ENCODE assay signal across 8 mouse cellular contexts in genomic region chr19:29523230-29523582, GRCm38 (mm10). TPM values are rescaled to one million over a fixed set of nuclear protein-coding genes. Genes with fewer than 3 reads are reported as not detected.
DNase-seq lines count a peak whose midpoint lies in the region; ATAC-seq lines count a peak whose summit lies in the region.

No protein-coding gene starts in this region.

- ATAC-seq in forebrain, embryonic 11.5 days (replicated peaks; ENCODE audit: low FRiP score): no peak
- ATAC-seq in limb, embryonic 12.5 days (ENCODE audit: insufficient number of reproducible peaks, insufficient read depth, low FRiP score, low TSS enrichment, low read depth): no peak
- no peak for ATAC-seq in stomach, embryonic 16.5 days (ENCODE audit: insufficient read depth, low FRiP score)

- peak; percentile 20 for DNase-seq in thymus, postnatal 4 days
- no peak for DNase-seq in thymus, postnatal 14 days
- DNase-seq in forebrain, embryonic 11.5 days (ENCODE audit: low spot score): no peak
- no peak for DNase-seq in cerebellum, postnatal 4 days (ENCODE audit: low spot score in 2 of 2)
- DNase-seq in B cell, adult 2 months: no peak
- no peak for DNase-seq in right cerebral cortex, adult 18-20 months

- no peaks in the 10 kb centered on the region; the same call in 1 of the 2 replicates for H3K4me1 ChIP-seq in forebrain, embryonic 11.5 days (replicated peaks; ENCODE audit: control insufficient read depth, insufficient read depth, low read length)
- H3K4me1 ChIP-seq in limb, embryonic 12.5 days (replicated peaks): peaks cover 18% of the 10 kb centered on the region
- H3K4me1 ChIP-seq in stomach, embryonic 16.5 days (ENCODE audit: control insufficient read depth, insufficient read depth, low read length): peaks cover 12% of the 10 kb centered on the region

- peak overlapping the region; percentile 89 for H3K4me3 ChIP-seq in forebrain, embryonic 11.5 days (ENCODE audit: low read depth, low read length)
- peak overlapping the region; percentile 89 for H3K4me3 ChIP-seq in limb, embryonic 12.5 days (replicated peaks)
- H3K4me3 ChIP-seq in stomach, embryonic 16.5 days (replicated peaks; ENCODE audit: low read length): peak overlapping the region; percentile 92

- peak overlapping the region; percentile 74 for H3K4me2 ChIP-seq in forebrain, embryonic 11.5 days (ENCODE audit: low read depth, low read length, severe bottlenecking)
- H3K4me2 ChIP-seq in limb, embryonic 12.5 days: peak overlapping the region; percentile 76
- peak overlapping the region; percentile 69 for H3K4me2 ChIP-seq in stomach, embryonic 16.5 days (ENCODE audit: low read depth, low read length)

- WGBS in forebrain, embryonic 11.5 days: 2% methylated on average over 9 of the region's 9 CpGs
- WGBS in limb, embryonic 12.5 days: 1% methylated on average over 9 of the region's 9 CpGs
- under 1% methylated on average over 9 of the region's 9 CpGs for WGBS in stomach, embryonic 16.5 days

- peak overlapping the region; percentile 87 for H3K9ac ChIP-seq in forebrain, embryonic 11.5 days (ENCODE audit: low read length)
- H3K9ac ChIP-seq in limb, embryonic 12.5 days (replicated peaks): peak overlapping the region; percentile 92
- H3K9ac ChIP-seq in stomach, embryonic 16.5 days (ENCODE audit: low read length): peak overlapping the region; percentile 95

- no peaks in the 10 kb centered on the region for H3K27me3 ChIP-seq in forebrain, embryonic 11.5 days (ENCODE audit: control insufficient read depth, insufficient read depth, low read length)
- H3K27me3 ChIP-seq in limb, embryonic 12.5 days: no peaks in the 10 kb centered on the region
- H3K27me3 ChIP-seq in stomach, embryonic 16.5 days (ENCODE audit: control insufficient read depth, insufficient read depth, low read length): no peaks in the 10 kb centered on the region

- H3K9me3 ChIP-seq in forebrain, embryonic 11.5 days (ENCODE audit: control insufficient read depth, low read length): no peaks in the 10 kb centered on the region
- no peaks in the 10 kb centered on the region for H3K9me3 ChIP-seq in limb, embryonic 12.5 days
- no peaks in the 10 kb centered on the region for H3K9me3 ChIP-seq in stomach, embryonic 16.5 days (replicated peaks; ENCODE audit: control insufficient read depth, low read length)

- no peaks in the 10 kb centered on the region for H3K36me3 ChIP-seq in forebrain, embryonic 11.5 days (ENCODE audit: control insufficient read depth, insufficient read depth, low read length)
- 0 out of 2 replicates have a peak, but pooled peaks cover 4% of the 10 kb centered on the region for H3K36me3 ChIP-seq in limb, embryonic 12.5 days
- no peaks in the 10 kb centered on the region for H3K36me3 ChIP-seq in stomach, embryonic 16.5 days (ENCODE audit: control insufficient read depth, insufficient read depth, low read length)

- 0 out of 2 replicates have a peak overlapping the region, but pooled peaks have one; percentile 41 for H3K27ac ChIP-seq in forebrain, embryonic 11.5 days (ENCODE audit: low read depth, low read length)
- peak overlapping the region; percentile 97 for H3K27ac ChIP-seq in limb, embryonic 12.5 days
- peak overlapping the region; percentile 93 for H3K27ac ChIP-seq in stomach, embryonic 16.5 days (ENCODE audit: low read length)

RNA-seq across cellular contexts. Expression of gene Ric1, which starts 1.1 kb away (rescaled TPM):
- 11.8 and 13.5 TPM in 2 replicates for polyA plus RNA-seq in forebrain, embryonic 11.5 days (2014; fragmentation: Nextera tagmentation; extraction: Ambion mirVana)
- polyA plus RNA-seq in limb, embryonic 12.5 days (2016; fragmentation: Nextera tagmentation; extraction: Ambion mirVana): 25.6 and 26.5 TPM in 2 replicates
- 11.1 and 11.6 TPM in 2 replicates for polyA plus RNA-seq in stomach, embryonic 16.5 days (2015; fragmentation: Nextera tagmentation; extraction: Ambion mirVana)

Comparison
In these comparisons a context has a peak if more than half of its experiments do, and no peak if none do; other contexts are left out.
1. H3K27ac ChIP-seq: peak in every context shown above with its lines; median percentile 97 in limb, embryonic 12.5 days; 93 in stomach, embryonic 16.5 days; 41 in forebrain, embryonic 11.5 days.